In genomic region chr1:44064625-44065024, GRCm38 (mm10) we compare ENCODE assay signal across 9 mouse cellular contexts. TPM values are rescaled to one million over a fixed set of nuclear protein-coding genes. Genes with fewer than 3 reads are reported as not detected.
DNase-seq lines count a peak whose midpoint lies in the region; ATAC-seq and TF ChIP-seq lines count a peak whose summit lies in the region.
"Had no signal": no experiment of that assay in that cellular context is flagged by ENCODE, and none has a peak within 500 bp of the region (broad histone marks: within the 10 kb centered on the region; RNA-seq: fewer than 3 reads in every experiment).

No protein-coding gene starts in this region.

- 0% methylated on average over 1 of the region's 1 CpGs for WGBS in liver, adult 2 months
- WGBS in liver, embryonic 12.5 days (ENCODE audit: insufficient replicate concordance), result 0% methylated on average over 1 of the region's 1 CpGs
- WGBS in limb, embryonic 14.5 days, result 0% methylated on average over 1 of the region's 1 CpGs

- ATAC-seq in liver, embryonic 12.5 days, result no peak
- no peak for ATAC-seq in limb, embryonic 14.5 days (ENCODE audit: low FRiP score, low read depth)
- no peak; the same call in 1 of the 2 replicates for ATAC-seq in monocyte, adult 5-6 weeks (replicated peaks; ENCODE audit: insufficient number of reproducible peaks, low FRiP score, low TSS enrichment, poor library complexity, severe bottlenecking)

- no peak overlapping the region for H3K9ac ChIP-seq in liver, adult 2 months (ENCODE audit: low read depth, low read length)
- H3K9ac ChIP-seq in liver, embryonic 12.5 days, result no peak overlapping the region
- no peak overlapping the region for H3K9ac ChIP-seq in limb, embryonic 14.5 days (ENCODE audit: low read depth, low read length, severe bottlenecking)
- H3K9ac ChIP-seq: neural tube, embryonic 12.5 days had no signal

- H3K4me1 ChIP-seq in liver, adult 2 months (ENCODE audit: control insufficient read depth, insufficient read depth, low read length), result no peaks in the 10 kb centered on the region
- no peaks in the 10 kb centered on the region for H3K4me1 ChIP-seq in liver, embryonic 12.5 days
- H3K4me1 ChIP-seq in limb, embryonic 14.5 days (ENCODE audit: control insufficient read depth, insufficient read depth, low read length), result no peaks in the 10 kb centered on the region
- H3K4me1 ChIP-seq: neural tube, embryonic 12.5 days had no signal

- H3K4me2 ChIP-seq in liver, embryonic 12.5 days, result no peak overlapping the region
- no peak overlapping the region for H3K4me2 ChIP-seq in limb, embryonic 14.5 days (replicated peaks; ENCODE audit: low read depth, low read length, severe bottlenecking)
- H3K4me2 ChIP-seq: neural tube, embryonic 12.5 days had no signal

- no peak for TF ChIP-seq CTCF in liver, adult 2 months (IDR thresholded peaks at IDR 0.05; ENCODE audit: low read depth, low read length)

- no peaks in the 10 kb centered on the region for H3K27me3 ChIP-seq in liver, adult 2 months (ENCODE audit: control insufficient read depth, insufficient read depth, low read length)
- no peaks in the 10 kb centered on the region for H3K27me3 ChIP-seq in liver, embryonic 12.5 days (replicated peaks)
- H3K27me3 ChIP-seq in limb, embryonic 14.5 days (ENCODE audit: control insufficient read depth, insufficient read depth, low read length), result no peaks in the 10 kb centered on the region
- H3K27me3 ChIP-seq: neural tube, embryonic 12.5 days had no signal

- no peak overlapping the region for H3K27ac ChIP-seq in liver, adult 2 months (replicated peaks; ENCODE audit: insufficient read depth, low read depth, low read length)
- H3K27ac ChIP-seq in liver, embryonic 12.5 days, result no peak overlapping the region
- H3K27ac ChIP-seq in limb, embryonic 14.5 days (replicated peaks; ENCODE audit: low read depth, low read length), result no peak overlapping the region
- H3K27ac ChIP-seq: neural tube, embryonic 12.5 days had no signal

- H3K36me3 ChIP-seq in liver, adult 2 months (ENCODE audit: control insufficient read depth, insufficient read depth, low read length), result no peaks in the 10 kb centered on the region
- H3K36me3 ChIP-seq in liver, embryonic 12.5 days, result no peaks in the 10 kb centered on the region
- H3K36me3 ChIP-seq in limb, embryonic 14.5 days (ENCODE audit: control insufficient read depth, insufficient read depth, low read length), result no peaks in the 10 kb centered on the region
- H3K36me3 ChIP-seq: neural tube, embryonic 12.5 days had no signal

- DNase-seq in liver, adult 2 months (ENCODE audit: extremely low read depth, low read depth, low spot score), result peak; percentile 52
- peak; percentile 24 for DNase-seq in WW6 (ENCODE audit: low read depth, low spot score)
- peak; percentile 17 for DNase-seq in embryo, embryonic 11.5 days (ENCODE audit: low read depth, low spot score)
- peak; percentile 29 to 71 for DNase-seq in kidney, adult 8-10 months
- DNase-seq in limb, embryonic 14.5 days (ENCODE audit: low spot score), result peak; percentile 44
- DNase-seq in right cerebral cortex, adult 2 months (ENCODE audit: low spot score in 2 of 2), result peak; percentile 76 to 80

- H3K4me3 ChIP-seq in liver, adult 2 months (ENCODE audit: insufficient read depth, low read depth, low read length), result no peak overlapping the region
- no peak overlapping the region for H3K4me3 ChIP-seq in liver, embryonic 12.5 days
- no peak overlapping the region for H3K4me3 ChIP-seq in limb, embryonic 14.5 days (replicated peaks; ENCODE audit: low read length)
- H3K4me3 ChIP-seq: neural tube, embryonic 12.5 days had no signal

- H3K79me2 ChIP-seq in liver, adult 2 months (ENCODE audit: control insufficient read depth, insufficient read depth, low read length), result no peaks in the 10 kb centered on the region

- H3K9me3 ChIP-seq in liver, embryonic 12.5 days (replicated peaks), result no peaks in the 10 kb centered on the region
- H3K9me3 ChIP-seq in limb, embryonic 14.5 days (ENCODE audit: control insufficient read depth, low read length), result no peaks in the 10 kb centered on the region
- H3K9me3 ChIP-seq: neural tube, embryonic 12.5 days had no signal

- no peak for TF ChIP-seq POLR2A in liver, adult 2 months (IDR thresholded peaks at IDR 0.05; ENCODE audit: extremely low read depth, insufficient read depth, low read length)
- TF ChIP-seq POLR2A in limb, embryonic 14.5 days (IDR thresholded peaks at IDR 0.05; ENCODE audit: borderline replicate concordance, extremely low read depth, insufficient read depth, insufficient read length), result no peak

RNA-seq across cellular contexts. Expression of gene Gm8251, which starts 2.9 kb away (rescaled TPM):
- total RNA-seq in liver, adult 2 months (2014; rRNA removed), result 0.07 and 0.09 TPM in 2 replicates
- polyA plus RNA-seq in liver, adult 2 months (2012; rRNA removed), result not detected in 2 replicates
- polyA plus RNA-seq in liver, embryonic 12.5 days (2016; fragmentation: Nextera tagmentation; extraction: Ambion mirVana), result 0.20 and 0.23 TPM in 2 replicates
- 0.10 and 0.19 TPM in 2 replicates for polyA plus RNA-seq in limb, embryonic 14.5 days (2012; rRNA removed)
- polyA plus RNA-seq in limb, embryonic 14.5 days (2014; fragmentation: Nextera tagmentation; extraction: Ambion mirVana), result 0.08 and 0.11 TPM in 2 replicates
- 0.67 to 0.96 TPM (median 0.78 TPM) in 3 replicates for total RNA-seq in monocyte, adult 5-6 weeks (2017)

RNA-seq across cellular contexts. Expression of gene Tex30, which starts 37.6 kb away (rescaled TPM):
- 7.7 TPM in 2 replicates for total RNA-seq in liver, adult 2 months (2014; rRNA removed)
- polyA plus RNA-seq in liver, adult 2 months (2012; rRNA removed), result 2.0 and 3.5 TPM in 2 replicates
- 76.5 and 83.8 TPM in 2 replicates for polyA plus RNA-seq in liver, embryonic 12.5 days (2016; fragmentation: Nextera tagmentation; extraction: Ambion mirVana)
- 29.8 and 31.5 TPM in 2 replicates for polyA plus RNA-seq in limb, embryonic 14.5 days (2012; rRNA removed)
- polyA plus RNA-seq in limb, embryonic 14.5 days (2014; fragmentation: Nextera tagmentation; extraction: Ambion mirVana), result 71.7 and 73.2 TPM in 2 replicates
- 18.2 to 32.9 TPM (median 24.2 TPM) in 3 replicates for total RNA-seq in monocyte, adult 5-6 weeks (2017)

RNA-seq across cellular contexts. Expression of gene Mettl21c, which starts 44.8 kb away (rescaled TPM):
- not detected in 2 replicates for total RNA-seq in liver, adult 2 months (2014; rRNA removed)
- polyA plus RNA-seq in liver, adult 2 months (2012; rRNA removed), result not detected in 2 replicates
- polyA plus RNA-seq in liver, embryonic 12.5 days (2016; fragmentation: Nextera tagmentation; extraction: Ambion mirVana), result 0.12 and 0.29 TPM in 2 replicates
- 0.33 and 0.62 TPM in 2 replicates for polyA plus RNA-seq in limb, embryonic 14.5 days (2012; rRNA removed)
- polyA plus RNA-seq in limb, embryonic 14.5 days (2014; fragmentation: Nextera tagmentation; extraction: Ambion mirVana), result 0.61 and 1.4 TPM in 2 replicates
- 0.21 to 0.38 TPM in 2 of 3 replicates, not detected in the other for total RNA-seq in monocyte, adult 5-6 weeks (2017)

RNA-seq across cellular contexts. Expression of gene Kdelc1, which starts 54.0 kb away (rescaled TPM):
- total RNA-seq in liver, adult 2 months (2014; rRNA removed), result 6.9 and 7.4 TPM in 2 replicates
- 5.4 and 7.8 TPM in 2 replicates for polyA plus RNA-seq in liver, adult 2 months (2012; rRNA removed)
- 26.6 and 28.5 TPM in 2 replicates for polyA plus RNA-seq in liver, embryonic 12.5 days (2016; fragmentation: Nextera tagmentation; extraction: Ambion mirVana)
- polyA plus RNA-seq in limb, embryonic 14.5 days (2012; rRNA removed), result 64.7 and 68.3 TPM in 2 replicates
- polyA plus RNA-seq in limb, embryonic 14.5 days (2014; fragmentation: Nextera tagmentation; extraction: Ambion mirVana), result 69.7 and 77.6 TPM in 2 replicates
- total RNA-seq in monocyte, adult 5-6 weeks (2017), result 1.6 to 3.8 TPM (median 2.0 TPM) in 3 replicates

RNA-seq across cellular contexts. Expression of gene Bivm, which starts 54.1 kb away (rescaled TPM):
- 7.5 and 7.8 TPM in 2 replicates for total RNA-seq in liver, adult 2 months (2014; rRNA removed)
- 5.1 and 6.5 TPM in 2 replicates for polyA plus RNA-seq in liver, adult 2 months (2012; rRNA removed)
- 6.1 and 7.5 TPM in 2 replicates for polyA plus RNA-seq in liver, embryonic 12.5 days (2016; fragmentation: Nextera tagmentation; extraction: Ambion mirVana)
- polyA plus RNA-seq in limb, embryonic 14.5 days (2012; rRNA removed), result 13.3 and 15.3 TPM in 2 replicates
- polyA plus RNA-seq in limb, embryonic 14.5 days (2014; fragmentation: Nextera tagmentation; extraction: Ambion mirVana), result 17.9 and 19.5 TPM in 2 replicates
- total RNA-seq in monocyte, adult 5-6 weeks (2017), result 2.3 to 8.3 TPM (median 3.6 TPM) in 3 replicates

Comparison
In these comparisons a context has a peak if more than half of its experiments do, and no peak if none do; other contexts are left out.
1. DNase-seq: peak in every context shown above with its lines; median percentile 78 in right cerebral cortex, adult 2 months; 52 in liver, adult 2 months; 50 in kidney, adult 8-10 months; 44 in limb, embryonic 14.5 days; 24 in WW6; 17 in embryo, embryonic 11.5 days.